Mouse (Mus musculus): ENCODE results near the gene Tmub2. TPM values are rescaled to one million over a fixed set of nuclear protein-coding genes. Genes with fewer than 3 reads are reported as not detected.

Gene Tmub2
- polyA plus RNA-seq, 1 experiment: 25.2 TPM

GRCm38 (mm10) chr11:102323516-102323915 lies 38.8 kb downstream of the Tmub2 start:
- Histone ChIP-seq H3K4me3 (ENCODE audit: insufficient read depth, poor library complexity, severe bottlenecking) (no peak overlapping the region), H3ac (ENCODE audit: control insufficient read depth, insufficient read length, low read depth) (no peak overlapping the region), H3K79me2 (ENCODE audit: control insufficient read depth, insufficient read depth) (peaks cover 7% of the 10 kb centered on the region), H3K79me3 (ENCODE audit: low read depth) (peaks cover 1% of the 10 kb centered on the region), H3K36me3 (ENCODE audit: control insufficient read depth, insufficient read depth) (no peaks in the 10 kb centered on the region), H3K27me3 (ENCODE audit: control insufficient read depth, insufficient read depth, insufficient read length) (peaks cover 14% of the 10 kb centered on the region)
- TF ChIP-seq MAX (IDR thresholded peaks at IDR 0.05) (no peak), CTCF (IDR thresholded peaks at IDR 0.05; ENCODE audit: control insufficient read depth, insufficient read depth, insufficient read length) (no peak), MYOG (IDR thresholded peaks at IDR 0.05; ENCODE audit: control insufficient read depth, extremely low read depth, insufficient read length) (no peak), FOSL1 (IDR thresholded peaks at IDR 0.05; ENCODE audit: insufficient read depth, low read length, poor library complexity, severe bottlenecking) (no peak), MYOD1 (IDR thresholded peaks at IDR 0.05; ENCODE audit: control insufficient read depth, insufficient read length, low read depth) (no peak), USF1 (IDR thresholded peaks at IDR 0.05; ENCODE audit: low read depth) (no peak), CEBPB (IDR thresholded peaks at IDR 0.05; ENCODE audit: low read depth) (no peak)

DNA sequence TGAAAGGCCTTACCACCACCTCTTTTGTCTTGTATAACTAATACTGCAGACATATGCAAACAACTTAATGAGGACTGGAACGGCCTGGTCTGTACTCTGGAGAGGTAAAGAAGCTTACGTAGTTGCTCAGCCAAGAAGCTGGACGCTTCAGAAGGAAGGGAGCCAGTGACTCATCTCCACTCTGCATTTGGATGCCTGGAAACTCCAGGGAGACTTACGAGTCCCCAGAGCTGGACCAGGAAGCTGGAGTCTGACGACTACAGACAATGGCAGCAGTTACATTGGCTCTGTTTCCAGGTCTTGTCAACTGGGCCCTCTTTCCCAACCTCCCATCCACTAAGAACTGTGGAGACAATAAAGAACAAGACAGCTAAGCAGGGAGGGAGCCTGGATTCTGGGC lies 42.5 kb downstream of the Tmub2 start:
- Histone ChIP-seq H3K79me2 (ENCODE audit: control insufficient read depth, insufficient read depth) (no peaks in the 10 kb centered on the region), H3K4me3 (ENCODE audit: insufficient read depth, poor library complexity, severe bottlenecking) (no peak overlapping the region), H3K27me3 (ENCODE audit: control insufficient read depth, insufficient read depth, insufficient read length) (peaks cover 33% of the 10 kb centered on the region), H3K79me3 (ENCODE audit: low read depth) (no peaks in the 10 kb centered on the region), H3ac (ENCODE audit: control insufficient read depth, insufficient read length, low read depth) (no peak overlapping the region), H3K36me3 (ENCODE audit: control insufficient read depth, insufficient read depth) (no peaks in the 10 kb centered on the region)
- TF ChIP-seq USF1 (IDR thresholded peaks at IDR 0.05; ENCODE audit: low read depth) (no peak), CEBPB (IDR thresholded peaks at IDR 0.05; ENCODE audit: low read depth) (no peak), MYOD1 (IDR thresholded peaks at IDR 0.05; ENCODE audit: control insufficient read depth, insufficient read length, low read depth) (no peak), CTCF (IDR thresholded peaks at IDR 0.05; ENCODE audit: control insufficient read depth, insufficient read depth, insufficient read length) (no peak), MAX (IDR thresholded peaks at IDR 0.05) (no peak), FOSL1 (IDR thresholded peaks at IDR 0.05; ENCODE audit: insufficient read depth, low read length, poor library complexity, severe bottlenecking) (no peak), MYOG (IDR thresholded peaks at IDR 0.05; ENCODE audit: control insufficient read depth, extremely low read depth, insufficient read length) (no peak)

DNA sequence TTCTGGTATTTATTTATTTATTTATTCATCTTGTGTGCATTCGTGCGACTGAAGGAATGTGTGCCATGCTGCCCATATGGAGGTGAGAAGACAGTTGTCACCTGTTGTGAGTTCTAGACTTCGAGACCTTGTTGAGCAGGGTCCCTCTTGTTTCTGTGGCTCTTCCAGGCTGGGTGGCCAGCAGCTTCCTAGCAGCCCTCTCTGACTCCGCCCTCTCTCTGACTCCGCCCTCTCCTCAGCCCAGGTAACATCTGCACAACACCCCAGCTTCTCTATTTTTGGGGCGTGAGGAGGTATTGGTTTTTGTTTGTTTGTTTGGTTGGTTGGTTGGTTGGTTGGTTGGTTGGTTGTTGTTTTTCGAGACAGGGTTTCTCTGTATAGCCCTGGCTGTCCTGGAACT lies 43.1 kb downstream of the Tmub2 start:
- H3K79me2 ChIP-seq (ENCODE audit: control insufficient read depth, insufficient read depth): no peaks in the 10 kb centered on the region
- peaks cover 32% of the 10 kb centered on the region for H3K27me3 ChIP-seq (ENCODE audit: control insufficient read depth, insufficient read depth, insufficient read length)
- no peak overlapping the region for H3K4me3 ChIP-seq (ENCODE audit: insufficient read depth, poor library complexity, severe bottlenecking)
- no peaks in the 10 kb centered on the region for H3K36me3 ChIP-seq (ENCODE audit: control insufficient read depth, insufficient read depth)
- H3ac ChIP-seq (ENCODE audit: control insufficient read depth, insufficient read length, low read depth): no peak overlapping the region
- TF ChIP-seq FOSL1 (IDR thresholded peaks at IDR 0.05; ENCODE audit: insufficient read depth, low read length, poor library complexity, severe bottlenecking): no peak
- no peak for TF ChIP-seq USF1 (IDR thresholded peaks at IDR 0.05; ENCODE audit: low read depth)
- no peaks in the 10 kb centered on the region for H3K79me3 ChIP-seq (ENCODE audit: low read depth)

GRCm38 (mm10) chr11:102329518-102329917 lies 44.8 kb downstream of the Tmub2 start:
- Histone ChIP-seq H3K79me3 (ENCODE audit: low read depth) (no peaks in the 10 kb centered on the region), H3K27me3 (ENCODE audit: control insufficient read depth, insufficient read depth, insufficient read length) (peaks cover 32% of the 10 kb centered on the region), H3ac (ENCODE audit: control insufficient read depth, insufficient read length, low read depth) (no peak overlapping the region), H3K4me3 (ENCODE audit: insufficient read depth, poor library complexity, severe bottlenecking) (no peak overlapping the region), H3K36me3 (ENCODE audit: control insufficient read depth, insufficient read depth) (no peaks in the 10 kb centered on the region), H3K79me2 (ENCODE audit: control insufficient read depth, insufficient read depth) (no peaks in the 10 kb centered on the region)
- TF ChIP-seq CTCF (IDR thresholded peaks at IDR 0.05; ENCODE audit: control insufficient read depth, insufficient read depth, insufficient read length) (no peak), MAX (IDR thresholded peaks at IDR 0.05) (no peak)

DNA sequence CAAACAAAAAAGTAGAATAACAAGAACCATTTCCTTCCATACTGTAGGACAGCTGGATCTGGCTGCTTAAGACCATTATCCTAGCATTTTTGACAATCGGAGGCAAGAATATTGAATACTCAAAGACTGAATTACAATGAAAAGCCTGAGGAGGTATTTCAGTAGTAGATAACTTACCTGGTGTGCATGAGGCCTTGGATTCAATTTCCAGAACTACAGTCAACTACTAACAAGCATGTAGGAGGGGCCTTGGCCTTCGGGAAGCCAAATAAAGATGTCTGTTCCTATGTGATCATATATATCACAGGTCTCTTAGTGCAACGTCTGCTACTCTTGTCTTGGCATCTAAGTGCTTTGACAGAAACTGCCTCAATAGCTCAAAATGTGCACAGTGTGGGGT lies 45.3 kb downstream of the Tmub2 start:
- no peak overlapping the region for H3K4me3 ChIP-seq (ENCODE audit: insufficient read depth, poor library complexity, severe bottlenecking)
- H3K79me3 ChIP-seq (ENCODE audit: low read depth): no peaks in the 10 kb centered on the region
- no peaks in the 10 kb centered on the region for H3K79me2 ChIP-seq (ENCODE audit: control insufficient read depth, insufficient read depth)
- TF ChIP-seq CTCF (IDR thresholded peaks at IDR 0.05; ENCODE audit: control insufficient read depth, insufficient read depth, insufficient read length) (no peak), MAX (IDR thresholded peaks at IDR 0.05) (no peak), MYOD1 (IDR thresholded peaks at IDR 0.05; ENCODE audit: control insufficient read depth, insufficient read length, low read depth) (no peak), USF1 (IDR thresholded peaks at IDR 0.05; ENCODE audit: low read depth) (no peak), FOSL1 (IDR thresholded peaks at IDR 0.05; ENCODE audit: insufficient read depth, low read length, poor library complexity, severe bottlenecking) (no peak)
- H3ac ChIP-seq (ENCODE audit: control insufficient read depth, insufficient read length, low read depth): no peak overlapping the region
- H3K27me3 ChIP-seq (ENCODE audit: control insufficient read depth, insufficient read depth, insufficient read length): peaks cover 37% of the 10 kb centered on the region
- H3K36me3 ChIP-seq (ENCODE audit: control insufficient read depth, insufficient read depth): no peaks in the 10 kb centered on the region

GRCm38 (mm10) chr11:102331806-102332205 lies 47.1 kb downstream of the Tmub2 start:
- Histone ChIP-seq H3K27me3 (ENCODE audit: control insufficient read depth, insufficient read depth, insufficient read length) (peaks cover 37% of the 10 kb centered on the region), H3K36me3 (ENCODE audit: control insufficient read depth, insufficient read depth) (no peaks in the 10 kb centered on the region), H3K79me3 (ENCODE audit: low read depth) (no peaks in the 10 kb centered on the region), H3ac (ENCODE audit: control insufficient read depth, insufficient read length, low read depth) (no peak overlapping the region), H3K79me2 (ENCODE audit: control insufficient read depth, insufficient read depth) (no peaks in the 10 kb centered on the region), H3K4me3 (ENCODE audit: insufficient read depth, poor library complexity, severe bottlenecking) (no peak overlapping the region)
- no peak for TF ChIP-seq FOSL1 (IDR thresholded peaks at IDR 0.05; ENCODE audit: insufficient read depth, low read length, poor library complexity, severe bottlenecking)
- no peak for TF ChIP-seq USF1 (IDR thresholded peaks at IDR 0.05; ENCODE audit: low read depth)
- TF ChIP-seq MAX (IDR thresholded peaks at IDR 0.05): no peak
- no peak for TF ChIP-seq CEBPB (IDR thresholded peaks at IDR 0.05; ENCODE audit: low read depth)
- no peak for TF ChIP-seq MYOD1 (IDR thresholded peaks at IDR 0.05; ENCODE audit: control insufficient read depth, insufficient read length, low read depth)
- TF ChIP-seq CTCF (IDR thresholded peaks at IDR 0.05; ENCODE audit: control insufficient read depth, insufficient read depth, insufficient read length): no peak
- no peak for TF ChIP-seq MYOG (IDR thresholded peaks at IDR 0.05; ENCODE audit: control insufficient read depth, extremely low read depth, insufficient read length)

All from C2C12 (cell line).